Mouse (Mus musculus) layer of hippocampus, postnatal 25 days (tissue): ENCODE data around the gene Tmem245. TPM values are rescaled to one million over a fixed set of nuclear protein-coding genes. Genes with fewer than 3 reads are reported as not detected.
A peak's percentile ranks its signal among the peaks of the same experiment; 100 is the strongest.

Experiments used
- DNase-seq, 2 experiments: peaks; one replicate each; pipeline ENCODE4 v3.0.0; 2022; ENCODE audit warnings: mixed read lengths in 2 of 2, low spot score in 1 of 2; ENCODE audit errors: extremely low spot score in 1 of 2
- total RNA-seq, 2 experiments: library from RNA; stranded (reverse); gene quantifications; 2 replicates each; pipeline ENCODE4 v1.2.3; 2021

Gene Tmem245
- total RNA-seq = 10 to 100 TPM; 29.8 to 31.0 TPM

DNA sequence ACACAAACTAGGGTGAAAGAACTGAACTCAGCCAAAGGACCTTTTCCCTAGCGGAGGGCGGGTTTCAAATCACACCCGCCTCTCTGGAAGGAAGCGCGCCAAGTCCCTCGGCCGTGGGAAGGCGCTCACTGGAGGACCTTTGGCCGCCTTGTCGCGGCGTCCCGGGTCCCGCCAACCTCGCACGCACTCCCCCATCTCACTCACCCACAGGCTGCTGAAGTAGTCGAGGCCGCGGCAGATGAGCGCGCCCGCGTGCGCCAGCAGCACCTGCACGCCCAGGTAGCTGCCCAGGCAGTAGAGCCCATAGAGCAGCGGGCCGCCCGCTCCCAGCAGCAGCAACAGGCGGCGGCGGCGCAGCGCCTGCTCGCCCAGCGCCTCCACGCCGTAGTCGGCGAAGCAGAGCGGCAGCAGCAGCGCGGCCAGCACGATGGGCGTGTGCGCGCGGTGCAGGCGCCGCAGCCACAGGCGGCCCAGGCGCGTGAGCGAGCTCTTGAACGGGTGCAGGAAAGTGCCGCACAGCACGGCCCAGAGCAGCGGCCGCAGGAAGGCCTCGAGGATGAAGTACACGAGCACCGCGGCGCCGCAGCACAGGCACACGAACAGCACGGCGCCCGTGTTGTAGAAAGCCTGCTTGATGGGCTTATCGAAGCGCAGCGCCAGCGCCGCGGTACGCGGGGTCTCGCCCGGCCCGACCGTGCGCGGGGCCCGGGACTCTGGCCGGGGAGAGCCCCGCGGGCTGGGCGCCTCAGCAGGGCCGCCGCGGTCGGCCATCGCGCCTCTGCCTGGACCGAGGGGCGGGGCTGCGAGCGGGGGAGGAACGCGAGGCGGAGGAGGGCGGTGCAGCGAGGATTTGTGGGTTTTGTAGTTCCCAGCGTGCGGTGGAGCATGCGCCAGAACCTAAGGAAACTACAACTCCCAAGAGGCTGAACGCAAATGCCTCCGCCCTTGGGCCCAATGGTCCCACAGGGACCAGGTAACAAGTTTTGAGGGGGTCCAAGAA, at the start of gene Tmem245:
Gene Tmem245 (minus strand): TSS at position 797 of the 1,000 bp plus-strand sequence.
- DNase-seq = peak; percentile 73 to 76

DNA sequence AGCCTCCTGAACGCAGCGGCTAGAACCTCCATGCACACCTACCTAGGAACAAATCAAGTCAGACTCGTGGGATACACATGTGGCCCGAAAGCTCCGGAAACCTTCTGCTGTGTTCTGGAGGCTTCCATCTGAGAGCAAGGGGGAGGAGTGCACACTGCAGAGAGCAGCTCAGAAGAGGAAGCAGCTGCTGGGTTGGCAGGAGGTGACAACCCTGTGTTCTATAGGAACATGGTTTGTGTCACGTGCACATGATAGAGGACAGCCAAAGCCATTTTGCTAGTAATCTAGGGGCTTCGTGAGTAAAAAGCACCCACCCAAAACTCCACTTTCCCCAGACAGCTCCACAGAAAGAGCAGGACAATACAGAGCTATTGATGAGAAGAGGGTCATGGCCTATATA, 46.1 kb upstream of the Tmem245 start:
- no peak for DNase-seq

DNA sequence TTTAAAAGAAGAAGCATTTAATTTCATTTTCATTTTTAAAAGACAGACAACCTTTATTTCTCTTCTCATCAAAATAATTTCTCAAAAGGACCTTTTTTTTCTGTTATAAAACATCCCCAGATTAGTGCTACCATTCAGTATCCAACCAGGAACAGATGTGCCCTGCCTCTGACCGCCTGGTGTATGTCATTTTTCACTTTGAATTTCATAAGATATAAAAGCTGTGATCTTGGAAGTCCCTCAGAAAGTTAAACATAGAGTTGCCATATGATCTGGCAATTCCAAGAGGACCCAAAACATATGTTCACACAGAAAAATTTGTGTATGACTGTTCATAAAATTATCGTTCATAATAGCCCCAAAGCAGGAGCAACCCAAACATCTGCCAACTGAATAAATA, 44.7 kb upstream of the Tmem245 start:
- no peak for DNase-seq

- peak; percentile 61 to 74 for DNase-seq
These were observed 43.0 kb upstream of the Tmem245 start, which contains the start of gene Frrs1l for GRCm38 (mm10) chr4:56990215-56990584. TSS of gene Frrs1l (minus strand) at chr4:56990391.

GRCm38 (mm10) chr4:56989431-56990214, 42.4 kb upstream of the Tmem245 start:
- peak; percentile 23 to 32 for DNase-seq

DNA sequence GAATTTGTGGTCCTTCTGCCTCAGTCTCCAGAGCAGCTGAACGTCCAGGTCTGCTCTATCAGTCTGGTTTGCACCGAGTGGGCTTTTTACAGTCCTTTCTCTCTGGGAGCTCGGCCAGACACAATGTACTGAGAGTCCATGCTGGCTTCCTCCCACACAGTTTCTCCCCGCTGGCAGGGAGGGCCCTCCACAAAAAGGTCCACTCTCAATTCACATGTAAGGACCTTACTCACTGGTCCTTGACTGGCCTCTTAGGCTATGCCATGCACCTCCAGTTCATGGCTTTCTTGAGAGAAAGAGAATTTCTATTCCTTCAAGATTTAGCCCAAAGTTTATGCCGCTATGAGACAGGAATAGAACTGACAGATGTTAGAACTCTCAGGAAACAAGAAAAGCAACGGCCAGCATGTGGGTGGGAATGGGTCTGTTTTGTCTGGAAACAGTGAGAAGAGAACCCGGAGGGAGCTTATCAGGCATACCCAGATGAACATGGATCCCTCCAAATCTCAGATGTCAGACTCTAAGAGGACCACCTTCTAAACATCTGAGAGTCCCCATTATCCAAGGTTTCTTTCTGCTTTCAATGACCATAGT, 18.4 kb upstream of the Tmem245 start:
- DNase-seq = no peak

DNA sequence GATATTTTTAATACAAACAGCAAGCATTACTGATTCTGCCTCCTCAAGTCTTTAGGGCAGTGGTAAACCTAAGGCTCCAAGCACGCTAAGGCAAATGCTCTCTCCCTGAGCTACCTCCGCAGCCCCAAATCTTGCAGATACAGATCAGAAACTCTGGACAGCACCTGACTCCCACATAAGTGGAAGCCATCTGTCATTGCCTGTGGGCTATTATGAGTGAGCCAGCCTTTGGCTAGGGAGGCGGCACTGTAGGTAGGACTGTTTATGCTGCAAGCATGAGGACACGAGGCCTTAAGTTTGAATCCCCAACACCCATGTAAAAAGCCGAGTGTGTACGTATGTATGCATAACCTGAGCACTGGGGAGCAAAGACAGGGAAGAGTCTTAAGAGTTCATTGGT, 16.4 kb upstream of the Tmem245 start:
- no peak for DNase-seq

GRCm38 (mm10) chr4:56961320-56961925, 14.2 kb upstream of the Tmem245 start:
- no peak for DNase-seq

DNA sequence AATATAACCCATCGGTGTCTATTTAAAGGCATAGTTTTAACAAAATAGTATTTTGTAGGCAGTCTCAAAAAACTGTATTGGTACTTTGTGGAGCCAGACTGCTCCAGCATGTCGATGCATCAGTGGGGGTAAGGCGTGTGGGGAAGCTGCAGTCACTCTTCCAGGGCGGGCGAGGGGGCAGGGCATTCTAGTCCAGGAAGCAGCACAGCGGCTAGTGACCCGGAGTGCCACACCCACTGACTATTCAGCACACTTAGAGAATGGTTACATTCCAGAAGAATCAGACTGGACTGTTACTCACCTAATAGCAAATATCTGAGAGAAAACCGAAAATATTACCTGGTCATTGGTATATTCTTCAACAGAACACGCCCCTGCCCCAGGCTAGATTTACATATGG, 10.3 kb upstream of the Tmem245 start:
- no peak for DNase-seq

GRCm38 (mm10) chr4:56953235-56953634, 6.0 kb upstream of the Tmem245 start:
- no peak for DNase-seq

DNA sequence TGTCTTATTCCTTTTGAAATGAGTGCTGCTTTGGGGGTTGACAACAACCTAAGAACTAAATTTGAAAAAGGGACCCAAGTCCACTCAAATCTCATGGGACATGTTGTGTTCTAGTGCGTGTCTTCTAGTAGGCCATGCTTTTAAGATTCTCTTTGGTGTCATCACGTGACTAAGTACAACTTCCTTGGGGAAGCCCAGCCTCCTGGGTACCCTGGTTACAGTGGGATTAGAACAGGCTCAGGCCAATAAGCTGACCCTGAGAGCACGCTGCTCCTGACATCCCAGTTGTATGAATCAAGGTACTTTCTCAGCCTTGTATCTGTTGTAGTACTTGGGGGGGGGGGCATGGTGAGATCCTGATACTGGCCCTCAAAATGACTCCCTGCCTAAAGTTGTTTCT, 4.5 kb upstream of the Tmem245 start:
- DNase-seq = no peak

DNA sequence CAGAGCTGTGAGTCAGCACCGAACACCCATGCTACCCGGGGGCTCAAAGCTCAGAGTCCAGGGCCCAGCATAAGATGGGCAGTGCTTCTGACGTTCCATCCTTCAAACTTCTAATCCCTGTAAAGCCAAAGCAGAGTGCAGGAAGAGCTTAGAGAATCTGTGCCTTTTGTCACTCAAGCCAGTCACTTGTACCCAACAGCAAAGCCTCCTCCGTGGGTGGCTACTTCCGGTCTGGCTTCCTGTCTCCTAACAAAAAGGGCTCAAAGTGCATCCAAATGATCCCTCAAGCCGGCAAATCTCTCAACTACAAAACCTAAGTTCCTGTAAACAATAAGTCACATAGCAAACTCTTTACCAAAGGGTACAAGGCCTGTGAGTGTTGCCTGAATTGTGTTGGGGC, 2.3 kb upstream of the Tmem245 start:
- DNase-seq = no peak

GRCm38 (mm10) chr4:56946180-56946579, 1.1 kb downstream of the Tmem245 start:
- DNase-seq = no peak

GRCm38 (mm10) chr4:56944286-56944685, 3.0 kb downstream of the Tmem245 start:
- DNase-seq = no peak

DNA sequence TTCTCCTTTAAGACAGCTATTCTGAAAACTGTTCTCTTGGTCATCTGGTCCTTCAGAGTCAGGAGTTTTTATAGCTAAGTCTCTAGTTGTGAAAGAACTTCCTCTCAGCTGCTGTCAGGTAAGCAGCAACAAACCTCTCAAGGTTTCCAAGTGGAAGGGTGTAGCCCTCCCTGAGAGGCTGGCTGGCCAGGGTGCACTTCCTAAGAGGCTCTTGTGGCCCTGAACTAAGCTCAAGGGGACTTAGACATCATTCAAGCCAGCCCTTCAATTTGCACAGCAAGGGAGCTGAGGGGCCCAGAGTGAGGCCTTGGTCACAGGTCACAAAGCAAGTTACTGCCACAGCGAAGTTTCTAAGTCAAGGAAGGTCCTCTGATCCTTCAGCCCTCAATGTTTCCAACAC, 4.0 kb downstream of the Tmem245 start:
- DNase-seq = no peak

DNA sequence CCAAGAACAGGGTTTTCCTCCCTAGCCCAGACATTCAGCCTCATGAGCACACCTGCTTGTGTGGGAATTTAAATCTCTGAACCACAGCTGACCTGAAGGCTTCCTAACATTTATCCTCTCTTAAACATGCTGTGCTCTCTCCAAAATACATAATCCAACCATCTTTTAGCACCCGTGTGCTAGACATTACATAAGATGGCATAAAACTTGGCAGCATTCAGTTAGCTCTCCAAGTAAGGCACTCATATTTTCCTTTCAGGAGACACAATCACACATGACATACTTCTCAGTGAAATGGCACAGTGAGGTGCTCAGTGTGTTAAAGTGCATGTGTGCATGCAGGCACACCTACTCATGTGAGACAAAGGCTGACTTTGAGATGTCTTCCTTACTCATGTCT, 4.7 kb downstream of the Tmem245 start:
- DNase-seq = no peak

- DNase-seq = no peak
These were observed 5.8 kb downstream of the Tmem245 start for GRCm38 (mm10) chr4:56941481-56941880.

GRCm38 (mm10) chr4:56937136-56937535, 10.1 kb downstream of the Tmem245 start:
- DNase-seq = no peak

- DNase-seq = no peak
These were observed 11.9 kb downstream of the Tmem245 start for GRCm38 (mm10) chr4:56935327-56935726.

GRCm38 (mm10) chr4:56933154-56933553, 14.1 kb downstream of the Tmem245 start:
- DNase-seq = no peak
